Mouse (Mus musculus) heart, embryonic 12.5 days (tissue): ENCODE measurements at regions not wholly inside any gene's neighbourhood (a gene's known extent, or its start where the extent isn't known, plus 50 kb on each side); places are given as distances from the start of the nearest gene placed in this dataset. TPM values are rescaled to one million over a fixed set of nuclear protein-coding genes. Genes with fewer than 3 reads are reported as not detected.

Experiments used
- ATAC-seq: fragments of 200-750 bp; cut with Nextera tagmentation; 2 replicates; pipeline ENCODE4 v1.8.0; 2017; ENCODE audit warnings: moderate TSS enrichment, moderate library complexity; ENCODE audit not compliant: insufficient number of reproducible peaks, low FRiP score
- H3K27ac ChIP-seq: fragments of 300-500 bp; sonication (generic); 2 replicates; pipeline ENCODE4 v1.5.1; 2016; ENCODE audit warnings: mild to moderate bottlenecking, moderate library complexity; ENCODE audit not compliant: poor library complexity, severe bottlenecking
- H3K27me3 ChIP-seq: fragments of 300-500 bp; sonication (generic); replicated peaks from 2 replicates; pipeline ENCODE4 v1.6.1; 2016; ENCODE audit warnings: mild to moderate bottlenecking, moderate library complexity
- H3K36me3 ChIP-seq: fragments of 300-500 bp; sonication (generic); 2 replicates; pipeline ENCODE4 v1.6.1; 2016; ENCODE audit warnings: mild to moderate bottlenecking, moderate library complexity
- H3K4me1 ChIP-seq: fragments of 300-500 bp; sonication (generic); replicated peaks from 2 replicates; pipeline ENCODE4 v1.6.1; 2016; ENCODE audit warnings: mild to moderate bottlenecking
- H3K4me2 ChIP-seq: fragments of 300-500 bp; sonication (generic); 2 replicates; pipeline ENCODE4 v1.6.1; 2016; ENCODE audit warnings: mild to moderate bottlenecking, moderate library complexity
- H3K4me3 ChIP-seq: fragments of 300-500 bp; sonication (generic); 2 replicates; pipeline ENCODE4 v1.5.1; 2016; ENCODE audit warnings: mild to moderate bottlenecking
- H3K9ac ChIP-seq: fragments of 300-500 bp; sonication (generic); 2 replicates; pipeline ENCODE4 v1.6.1; 2016; ENCODE audit warnings: mild to moderate bottlenecking, moderate library complexity
- H3K9me3 ChIP-seq: fragments of 300-500 bp; sonication (generic); replicated peaks from 2 replicates; pipeline ENCODE4 v1.6.1; 2016; ENCODE audit warnings: mild to moderate bottlenecking, moderate library complexity
- WGBS: fragments of 180-500 bp; shearing (Covaris S2); methylation state at CpG from one replicate; pipeline ENCODE4 v1.1.7; 2016; 5-methylcytosine and 5-hydroxymethylcytosine counted together
- microRNA-seq: library from miRNA; unstranded; fragments of <30 nt; microRNA quantifications from one replicate; pipeline ENCODE4, GENCODE M21; 2017

GRCm38 (mm10) chr12:35232322-35232673, 185.3 kb downstream of the Snx13 start:
- H3K4me3 ChIP-seq = no peak overlapping the region
- no peak overlapping the region for H3K4me2 ChIP-seq
- ATAC-seq = no peak
- H3K27me3 ChIP-seq = no peaks in the 10 kb centered on the region
- WGBS = 73% methylated on average over 2 of the region's 2 CpGs
- H3K9me3 ChIP-seq = no peaks in the 10 kb centered on the region
- no peak overlapping the region for H3K9ac ChIP-seq
- H3K4me1 ChIP-seq = no peaks in the 10 kb centered on the region
- no peaks in the 10 kb centered on the region for H3K36me3 ChIP-seq
- no peak overlapping the region for H3K27ac ChIP-seq

- H3K4me2 ChIP-seq = no peak overlapping the region
- H3K27me3 ChIP-seq = no peaks in the 10 kb centered on the region
- no peak for ATAC-seq
- H3K36me3 ChIP-seq = no peaks in the 10 kb centered on the region
- H3K9ac ChIP-seq = no peak overlapping the region
- no peak overlapping the region for H3K4me3 ChIP-seq
- H3K27ac ChIP-seq = no peak overlapping the region
- H3K9me3 ChIP-seq = no peaks in the 10 kb centered on the region
- no peaks in the 10 kb centered on the region for H3K4me1 ChIP-seq
Measured at GRCm38 (mm10) chr12:35231414-35232321, 184.7 kb downstream of the Snx13 start.

GRCm38 (mm10) chr12:35220429-35220828, 173.4 kb downstream of the Snx13 start:
- Histone ChIP-seq H3K9me3 (no peaks in the 10 kb centered on the region), H3K4me1 (no peaks in the 10 kb centered on the region), H3K27me3 (no peaks in the 10 kb centered on the region), H3K4me2 (no peak overlapping the region), H3K36me3 (no peaks in the 10 kb centered on the region), H3K9ac (no peak overlapping the region), H3K4me3 (no peak overlapping the region), H3K27ac (no peak overlapping the region)
- no peak for ATAC-seq

- Histone ChIP-seq H3K4me2 (no peak overlapping the region), H3K4me1 (no peaks in the 10 kb centered on the region), H3K9ac (no peak overlapping the region), H3K4me3 (no peak overlapping the region), H3K27me3 (no peaks in the 10 kb centered on the region), H3K27ac (no peak overlapping the region), H3K36me3 (no peaks in the 10 kb centered on the region), H3K9me3 (no peaks in the 10 kb centered on the region)
- ATAC-seq = no peak
Measured at GRCm38 (mm10) chr12:35220002-35220401, 173.0 kb downstream of the Snx13 start.

- no peak overlapping the region for H3K4me3 ChIP-seq
- no peaks in the 10 kb centered on the region for H3K9me3 ChIP-seq
- no peaks in the 10 kb centered on the region for H3K36me3 ChIP-seq
- no peak overlapping the region for H3K27ac ChIP-seq
- H3K9ac ChIP-seq = no peak overlapping the region
- no peak overlapping the region for H3K4me2 ChIP-seq
- no peaks in the 10 kb centered on the region for H3K27me3 ChIP-seq
- ATAC-seq = no peak
- WGBS = 77% methylated on average over 2 of the region's 2 CpGs
- H3K4me1 ChIP-seq = no peaks in the 10 kb centered on the region
Measured at GRCm38 (mm10) chr12:35216725-35217124, 169.7 kb downstream of the Snx13 start.

GRCm38 (mm10) chr12:35209399-35209798, 162.4 kb downstream of the Snx13 start:
- no peak overlapping the region for H3K4me3 ChIP-seq
- H3K36me3 ChIP-seq = no peaks in the 10 kb centered on the region
- no peaks in the 10 kb centered on the region for H3K9me3 ChIP-seq
- H3K27ac ChIP-seq = no peak overlapping the region
- ATAC-seq = no peak
- H3K4me1 ChIP-seq = no peaks in the 10 kb centered on the region
- no peak overlapping the region for H3K4me2 ChIP-seq
- H3K27me3 ChIP-seq = no peaks in the 10 kb centered on the region
- H3K9ac ChIP-seq = no peak overlapping the region

- no peak overlapping the region for H3K4me2 ChIP-seq
- no peaks in the 10 kb centered on the region for H3K36me3 ChIP-seq
- H3K9me3 ChIP-seq = no peaks in the 10 kb centered on the region
- no peak overlapping the region for H3K27ac ChIP-seq
- WGBS = 81% methylated on average over 3 of the region's 3 CpGs
- no peak overlapping the region for H3K9ac ChIP-seq
- no peak for ATAC-seq
- H3K4me3 ChIP-seq = no peak overlapping the region
- H3K27me3 ChIP-seq = no peaks in the 10 kb centered on the region
- H3K4me1 ChIP-seq = no peaks in the 10 kb centered on the region
Measured at GRCm38 (mm10) chr12:35207605-35208004, 160.6 kb downstream of the Snx13 start.

- H3K4me2 ChIP-seq = no peak overlapping the region
- 82% methylated on average over 1 of the region's 1 CpGs for WGBS
- no peaks in the 10 kb centered on the region for H3K9me3 ChIP-seq
- no peaks in the 10 kb centered on the region for H3K27me3 ChIP-seq
- no peak overlapping the region for H3K27ac ChIP-seq
- H3K36me3 ChIP-seq = no peaks in the 10 kb centered on the region
- H3K4me1 ChIP-seq = no peaks in the 10 kb centered on the region
- H3K9ac ChIP-seq = no peak overlapping the region
- no peak overlapping the region for H3K4me3 ChIP-seq
- no peak for ATAC-seq
Measured at GRCm38 (mm10) chr12:35203398-35203797, 156.4 kb downstream of the Snx13 start.

GRCm38 (mm10) chr12:35200110-35200509, 153.1 kb downstream of the Snx13 start:
- Histone ChIP-seq H3K36me3 (no peaks in the 10 kb centered on the region), H3K27ac (no peak overlapping the region), H3K4me3 (no peak overlapping the region), H3K4me1 (no peaks in the 10 kb centered on the region), H3K9me3 (0 out of 2 replicates have a peak, but pooled peaks cover 2% of the 10 kb centered on the region), H3K9ac (no peak overlapping the region), H3K27me3 (no peaks in the 10 kb centered on the region), H3K4me2 (no peak overlapping the region)
- WGBS = 75% methylated on average over 5 of the region's 5 CpGs
- ATAC-seq = no peak

Small RNA genes in the stretch of these regions (microRNA-seq; reads per million reads assigned to microRNA genes)
- gene Gm44396 = not detected
